Mouse (Mus musculus) neural tube, embryonic 11.5 days (tissue): ENCODE measurements around the gene Tubgcp5. TPM values are rescaled to one million over a fixed set of nuclear protein-coding genes. Genes with fewer than 3 reads are reported as not detected.

Source experiments
- ATAC-seq: fragments of 200-750 bp; cut with Nextera tagmentation; 2 replicates; pipeline ENCODE4 v1.8.0; 2017; ENCODE audit warnings: moderate number of reproducible peaks, mild to moderate bottlenecking, moderate TSS enrichment, moderate library complexity; ENCODE audit not compliant: insufficient read depth, low FRiP score, low TSS enrichment
- DNase-seq: peaks from one replicate; pipeline ENCODE4 v3.0.0-alpha.2; 2015; ENCODE audit warnings: low spot score
- H3K27ac ChIP-seq: fragments of 300-500 bp; sonication (generic); 2 replicates; pipeline ENCODE4 v1.5.1; 2014; ENCODE audit warnings: low read depth, mild to moderate bottlenecking, low read length
- H3K27me3 ChIP-seq: fragments of 300-500 bp; sonication (generic); 2 replicates; pipeline ENCODE4 v1.6.1; 2014; ENCODE audit warnings: mild to moderate bottlenecking, low read length, mixed read lengths; ENCODE audit not compliant: control insufficient read depth, insufficient read depth
- H3K36me3 ChIP-seq: fragments of 300-500 bp; sonication (generic); 2 replicates; pipeline ENCODE4 v1.6.1; 2014; ENCODE audit warnings: mild to moderate bottlenecking, low read length, moderate library complexity, mixed read lengths; ENCODE audit not compliant: control insufficient read depth, insufficient read depth
- H3K4me1 ChIP-seq: fragments of 300-500 bp; sonication (generic); 2 replicates; pipeline ENCODE4 v1.6.1; 2014; ENCODE audit warnings: low read length, mixed read lengths; ENCODE audit not compliant: control insufficient read depth, insufficient read depth
- H3K4me2 ChIP-seq: fragments of 300-500 bp; sonication (generic); 2 replicates; pipeline ENCODE4 v1.6.1; 2014; ENCODE audit warnings: low read depth, mild to moderate bottlenecking, moderate library complexity
- H3K4me3 ChIP-seq: fragments of 300-500 bp; sonication (generic); 2 replicates; pipeline ENCODE4 v1.5.1; 2014; ENCODE audit warnings: low read depth, low read length
- H3K9ac ChIP-seq: fragments of 300-500 bp; sonication (generic); 2 replicates; pipeline ENCODE4 v1.6.1; 2014; ENCODE audit warnings: mild to moderate bottlenecking, low read length
- H3K9me3 ChIP-seq: fragments of 300-500 bp; sonication (generic); 2 replicates; pipeline ENCODE4 v1.6.1; 2016; ENCODE audit warnings: low read length; ENCODE audit not compliant: control insufficient read depth
- WGBS: fragments of 180-500 bp; shearing (Covaris S2); extraction: QIAGEN DNeasy Blood & Tissue Kit; methylation state at CpG from one replicate; pipeline ENCODE4 v1.1.7; 2014; 5-methylcytosine and 5-hydroxymethylcytosine counted together
- polyA plus RNA-seq: library from polyadenylated mRNA; unstranded; fragments of >200 nt; fragmentation: Nextera tagmentation; extraction: Ambion mirVana; gene quantifications from 2 replicates; pipeline ENCODE4 v1.2.1, GENCODE M21; 2014

Tubgcp5 gene
- polyA plus RNA-seq, 1 experiment from 2014 or later, result 34.0 TPM

DNA sequence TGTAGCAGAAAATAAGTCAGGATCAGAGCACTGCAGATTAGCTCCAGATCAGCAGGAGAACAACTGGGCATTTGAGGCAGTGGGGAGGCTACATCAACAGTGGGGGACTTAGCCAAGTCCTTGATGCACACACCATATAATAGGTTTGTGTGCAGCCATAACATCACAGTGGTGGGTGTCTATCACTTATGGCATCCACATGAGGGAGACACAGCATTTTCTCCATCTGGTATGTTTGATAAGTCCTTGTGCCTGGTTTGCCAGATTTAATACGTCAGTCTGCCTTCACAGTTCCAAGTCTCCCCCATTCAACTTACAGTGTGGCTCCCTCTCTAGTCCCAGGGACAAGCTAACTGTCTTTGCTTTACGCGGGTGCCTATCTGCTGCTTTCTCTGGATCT lies 1.7 kb upstream of the Tubgcp5 start:
- H3K27me3 ChIP-seq, result no peaks in the 10 kb centered on the region
- H3K9ac ChIP-seq, result no peak overlapping the region
- no peaks in the 10 kb centered on the region for H3K9me3 ChIP-seq
- peaks cover 4% of the 10 kb centered on the region; the same call in 1 of the 2 replicates for H3K4me1 ChIP-seq
- H3K36me3 ChIP-seq, result peaks cover 7% of the 10 kb centered on the region
- ATAC-seq (no peak), DNase-seq (no peak)
- WGBS, result 80% methylated on average over 3 of the region's 3 CpGs
- no peak overlapping the region for H3K4me2 ChIP-seq
- no peak overlapping the region for H3K27ac ChIP-seq
- H3K4me3 ChIP-seq, result no peak overlapping the region

DNA sequence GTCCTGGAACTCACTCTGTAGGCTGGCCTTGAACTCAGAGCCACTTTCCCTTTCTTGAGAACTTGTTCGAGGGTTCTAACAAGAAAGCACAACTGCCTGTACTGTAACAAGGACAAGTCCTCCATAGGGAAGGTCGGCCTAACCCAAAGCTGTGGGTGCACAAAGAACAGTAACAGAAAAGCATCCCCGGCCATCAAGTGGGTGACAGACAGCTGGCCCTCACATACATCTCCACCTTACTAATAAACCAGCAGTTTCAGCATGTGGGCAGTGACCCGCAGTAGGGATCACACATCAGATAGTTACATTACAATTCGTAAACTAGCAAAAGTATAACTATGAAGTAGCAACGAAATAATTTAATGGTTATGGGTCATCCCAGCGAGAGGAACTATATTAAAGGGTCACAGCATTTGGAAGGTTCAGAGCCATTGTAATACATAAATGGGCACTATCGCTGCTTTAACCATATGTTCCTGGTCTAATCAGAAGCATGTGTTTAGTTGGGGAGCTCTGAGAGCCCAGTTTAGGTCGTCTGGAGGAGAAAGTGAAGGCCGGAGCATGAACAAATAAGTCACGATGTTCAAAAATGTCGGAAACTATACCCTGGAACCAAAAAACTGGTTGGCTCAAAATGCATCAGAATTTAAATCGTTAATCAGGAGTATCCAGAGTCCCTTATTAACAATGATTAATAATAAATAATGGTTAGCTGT lies 560 bp upstream of the Tubgcp5 start:
- 40% methylated on average over 13 of the region's 13 CpGs for WGBS
- H3K27ac ChIP-seq, result no peak overlapping the region
- H3K9ac ChIP-seq, result peak overlapping the region; percentile 94
- H3K4me3 ChIP-seq, result peak overlapping the region; percentile 77
- ATAC-seq (peak; percentile 29), DNase-seq (no peak)
- peaks cover 4% of the 10 kb centered on the region; the same call in 1 of the 2 replicates for H3K4me1 ChIP-seq
- H3K4me2 ChIP-seq, result peak overlapping the region; percentile 67
- H3K36me3 ChIP-seq, result peaks cover 7% of the 10 kb centered on the region
- H3K27me3 ChIP-seq, result no peaks in the 10 kb centered on the region
- H3K9me3 ChIP-seq, result no peaks in the 10 kb centered on the region

DNA sequence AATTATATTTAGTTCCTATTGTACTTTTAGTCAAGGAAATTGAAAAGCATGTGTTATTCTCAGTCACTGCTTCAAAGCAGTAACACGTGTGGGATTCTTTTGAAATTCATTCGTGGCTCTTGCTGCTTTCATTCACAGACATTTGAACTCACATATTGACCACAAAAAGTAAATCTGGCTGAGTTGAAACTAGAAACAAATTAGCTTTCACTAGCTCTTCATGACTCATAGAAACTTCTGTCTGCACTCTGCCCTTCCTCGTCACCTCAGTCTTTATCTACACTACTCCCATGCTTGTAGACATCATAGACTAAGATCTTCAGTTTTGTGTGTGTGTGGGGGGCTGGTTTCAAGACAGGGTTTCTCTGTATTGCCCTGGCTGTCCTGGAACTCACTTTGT lies 6.0 kb downstream of the Tubgcp5 start:
- DNase-seq, result no peak
- H3K27ac ChIP-seq, result no peak overlapping the region
- no peak overlapping the region for H3K4me2 ChIP-seq
- no peak for ATAC-seq
- H3K4me3 ChIP-seq, result no peak overlapping the region
- H3K36me3 ChIP-seq, result peaks cover 9% of the 10 kb centered on the region
- H3K9me3 ChIP-seq, result no peaks in the 10 kb centered on the region
- WGBS, result 92% methylated on average over 3 of the region's 3 CpGs
- no peaks in the 10 kb centered on the region for H3K27me3 ChIP-seq
- H3K9ac ChIP-seq, result no peak overlapping the region
- H3K4me1 ChIP-seq, result peaks cover 2% of the 10 kb centered on the region; the same call in 1 of the 2 replicates

DNA sequence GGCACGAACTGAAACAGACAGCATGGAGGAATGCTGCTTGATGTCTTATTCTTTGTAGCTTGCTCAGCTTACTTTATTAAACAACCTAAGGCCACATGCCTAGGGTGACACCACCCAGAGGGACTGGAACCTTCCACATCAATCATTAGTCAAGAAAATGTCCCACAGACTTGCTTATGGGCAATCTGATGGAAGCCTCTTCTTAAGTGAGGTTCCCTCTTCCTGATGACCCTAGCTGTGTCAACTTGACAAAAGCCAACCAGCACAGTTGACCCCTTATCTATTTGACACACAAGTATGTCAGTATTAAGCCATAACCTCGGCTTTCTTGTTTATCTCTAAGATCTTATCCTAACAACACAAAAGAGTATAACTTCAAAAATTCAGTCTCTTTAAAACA lies 16.0 kb downstream of the Tubgcp5 start:
- no peaks in the 10 kb centered on the region for H3K27me3 ChIP-seq
- no peak for ATAC-seq
- 93% methylated on average over 2 of the region's 2 CpGs for WGBS

DNA sequence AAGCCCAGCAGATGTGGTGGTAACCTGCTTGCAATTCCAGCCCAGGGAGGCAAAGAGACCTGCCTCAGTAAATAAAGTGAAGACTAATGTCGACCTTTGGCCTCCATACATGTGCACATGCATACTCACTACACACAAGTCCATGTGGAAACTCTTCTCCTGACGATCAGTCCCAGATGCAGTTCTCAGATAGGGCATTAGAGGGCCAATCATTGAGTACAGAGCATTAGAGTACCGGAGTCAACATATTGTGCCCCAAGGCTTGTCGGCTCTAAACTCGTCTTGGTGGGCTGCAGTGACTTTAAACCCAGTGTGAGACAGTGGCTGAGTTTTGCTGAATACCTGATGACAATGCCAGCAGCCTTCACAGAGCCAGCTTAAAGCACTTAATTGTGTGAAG lies 30.5 kb downstream of the Tubgcp5 start:
- H3K9me3 ChIP-seq, result no peaks in the 10 kb centered on the region
- H3K9ac ChIP-seq, result no peak overlapping the region
- H3K4me3 ChIP-seq, result no peak overlapping the region
- no peaks in the 10 kb centered on the region for H3K27me3 ChIP-seq
- peaks cover 15% of the 10 kb centered on the region for H3K36me3 ChIP-seq
- WGBS, result 85% methylated on average over 5 of the region's 5 CpGs
- no peaks in the 10 kb centered on the region for H3K4me1 ChIP-seq
- no peak overlapping the region for H3K4me2 ChIP-seq
- H3K27ac ChIP-seq, result no peak overlapping the region
- DNase-seq (no peak), ATAC-seq (no peak)

More for the DNA sequence above, 16.0 kb downstream of the Tubgcp5 start:
- Histone ChIP-seq H3K4me3 (no peak overlapping the region), H3K9ac (no peak overlapping the region), H3K4me1 (no peaks in the 10 kb centered on the region), H3K9me3 (no peaks in the 10 kb centered on the region), H3K36me3 (peaks cover 13% of the 10 kb centered on the region), H3K4me2 (no peak overlapping the region), H3K27ac (no peak overlapping the region)
- DNase-seq, result no peak

DNA sequence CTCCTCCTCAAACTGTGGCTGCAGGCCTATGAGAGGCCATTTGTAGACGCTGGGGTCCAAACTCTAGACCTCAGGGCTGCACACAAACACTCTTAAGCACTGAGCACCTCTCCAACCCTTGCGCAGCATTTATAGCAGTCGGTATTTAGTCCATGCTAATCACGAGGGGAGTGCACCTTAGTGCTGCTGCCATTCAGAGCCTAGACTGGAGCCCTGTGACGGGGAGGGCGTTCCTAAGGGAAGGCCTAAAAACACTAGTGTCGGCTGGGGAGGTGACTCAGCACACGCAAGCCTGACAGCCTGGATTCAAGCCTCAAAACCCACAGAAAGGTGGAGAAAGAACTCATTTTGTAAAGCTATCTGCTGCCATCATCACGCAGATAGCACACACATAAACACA lies 33.6 kb downstream of the Tubgcp5 start:
- H3K9me3 ChIP-seq, result no peaks in the 10 kb centered on the region
- H3K27ac ChIP-seq, result no peak overlapping the region
- no peak overlapping the region for H3K4me2 ChIP-seq
- H3K4me1 ChIP-seq, result no peaks in the 10 kb centered on the region
- no peak for DNase-seq
- no peak for ATAC-seq
- no peaks in the 10 kb centered on the region for H3K27me3 ChIP-seq
- peaks cover 12% of the 10 kb centered on the region for H3K36me3 ChIP-seq
- no peak overlapping the region for H3K9ac ChIP-seq
- 93% methylated on average over 9 of the region's 9 CpGs for WGBS
- H3K4me3 ChIP-seq, result no peak overlapping the region

DNA sequence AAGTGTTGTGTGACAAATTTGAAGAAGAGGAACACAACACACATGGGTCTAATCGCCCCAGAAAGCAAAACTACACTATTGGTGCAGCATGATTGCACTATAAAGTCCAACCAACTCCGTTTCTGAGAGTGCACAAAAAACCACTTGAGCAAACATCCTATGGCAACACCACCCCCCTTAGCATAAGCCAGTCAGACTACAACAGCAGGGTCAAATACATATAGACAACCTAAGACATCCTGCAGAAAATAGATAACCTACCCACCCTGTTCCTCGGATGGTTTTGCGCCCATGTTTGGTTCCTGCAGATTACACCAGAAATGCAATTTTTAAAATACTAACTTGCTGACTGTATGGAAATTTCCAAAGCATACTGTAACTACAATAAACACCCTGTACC lies 42.9 kb downstream of the Tubgcp5 start:
- H3K4me1 ChIP-seq, result no peaks in the 10 kb centered on the region
- H3K27ac ChIP-seq, result no peak overlapping the region
- no peak overlapping the region for H3K9ac ChIP-seq
- no peak for DNase-seq
- H3K4me3 ChIP-seq, result no peak overlapping the region
- no peak for ATAC-seq
- no peak overlapping the region for H3K4me2 ChIP-seq
- no peaks in the 10 kb centered on the region for H3K36me3 ChIP-seq
- no peaks in the 10 kb centered on the region for H3K27me3 ChIP-seq
- WGBS, result 89% methylated on average over 4 of the region's 4 CpGs
- H3K9me3 ChIP-seq, result no peaks in the 10 kb centered on the region

DNA sequence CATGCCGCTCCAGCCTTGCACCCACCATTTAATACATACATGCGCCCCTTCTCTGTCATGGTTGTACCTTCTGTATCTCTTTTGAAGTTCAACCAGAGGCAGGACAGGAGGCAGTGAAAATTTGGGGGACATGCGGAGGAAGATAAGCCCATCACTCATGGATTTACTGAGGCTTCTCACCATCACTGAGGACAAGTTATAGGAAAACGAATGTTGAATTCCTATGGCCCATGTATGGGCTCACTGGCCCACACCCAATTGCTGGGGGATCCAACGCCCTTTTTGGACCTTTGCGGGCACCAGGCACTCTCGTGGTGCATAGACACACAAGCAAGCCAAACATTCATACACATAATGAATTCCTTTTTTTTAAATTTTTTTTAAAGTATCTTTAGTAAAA lies 47.5 kb downstream of the Tubgcp5 start, which contains the start of gene Cyfip1:
Gene Cyfip1, plus strand, starts transcription at position 301 of the 400 bp plus-strand sequence.
- Histone ChIP-seq H3K27ac (peak within 1 kb of the TSS; percentile 82), H3K4me2 (peak within 1 kb of the TSS; percentile 73), H3K4me1 (no peaks in the 10 kb centered on the region), H3K4me3 (peak within 1 kb of the TSS; percentile 80), H3K27me3 (no peaks in the 10 kb centered on the region), H3K9ac (peak within 1 kb of the TSS; percentile 95), H3K36me3 (no peaks in the 10 kb centered on the region), H3K9me3 (no peaks in the 10 kb centered on the region)
- DNase-seq (no peak), ATAC-seq (0 out of 2 replicates have a peak, but pooled peaks have one; percentile 0)
- 49% methylated on average over 7 of the region's 7 CpGs for WGBS

DNA sequence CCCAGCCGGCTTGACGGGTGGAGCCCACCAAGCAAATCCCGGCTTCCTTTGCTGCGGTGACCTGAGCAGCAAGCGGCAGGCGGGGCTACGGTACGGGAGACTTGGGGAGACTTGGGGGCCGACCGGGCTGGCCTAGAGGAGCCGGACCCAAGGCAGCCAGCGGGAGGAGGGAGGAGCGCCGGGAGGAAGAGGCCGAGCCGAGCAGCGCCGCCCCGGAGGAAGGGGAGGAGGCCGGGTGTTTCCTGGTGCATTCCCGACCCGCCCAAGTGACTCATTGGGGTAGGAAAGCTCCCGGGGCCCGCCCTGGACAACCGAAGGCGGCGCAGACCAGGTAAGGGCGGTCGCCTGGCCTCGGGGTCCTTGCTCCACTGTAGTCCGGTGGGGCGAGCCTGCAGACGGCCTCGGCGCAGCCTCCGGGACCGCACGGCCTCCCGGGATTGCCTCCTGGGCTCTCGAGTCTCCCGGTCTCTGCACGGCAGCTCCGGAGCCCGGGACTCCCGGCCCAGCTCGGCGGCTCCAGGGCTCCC lies 48.1 kb downstream of the Tubgcp5 start:
- H3K4me2 ChIP-seq, result peak overlapping the region; percentile 73
- WGBS, result under 1% methylated on average over 34 of the region's 47 CpGs
- peak overlapping the region; percentile 82 for H3K27ac ChIP-seq
- no peaks in the 10 kb centered on the region for H3K9me3 ChIP-seq
- H3K27me3 ChIP-seq, result no peaks in the 10 kb centered on the region
- DNase-seq (peak; percentile 89), ATAC-seq (peak; percentile 93)
- peak overlapping the region; percentile 80 for H3K4me3 ChIP-seq
- H3K4me1 ChIP-seq, result no peaks in the 10 kb centered on the region
- H3K9ac ChIP-seq, result peak overlapping the region; percentile 95
- no peaks in the 10 kb centered on the region for H3K36me3 ChIP-seq
